Mouse (Mus musculus): ENCODE results near the gene Hdgfl3.

Gene Hdgfl3

GRCm38 (mm10) chr7:81885128-81885527, 49.1 kb downstream of the Hdgfl3 start:
- DNase-seq = no peak

- no peak for DNase-seq
Measured at GRCm38 (mm10) chr7:81881600-81881999, 52.7 kb downstream of the Hdgfl3 start.

- DNase-seq = no peak
Measured at GRCm38 (mm10) chr7:81880797-81881196, 53.5 kb downstream of the Hdgfl3 start.

DNA sequence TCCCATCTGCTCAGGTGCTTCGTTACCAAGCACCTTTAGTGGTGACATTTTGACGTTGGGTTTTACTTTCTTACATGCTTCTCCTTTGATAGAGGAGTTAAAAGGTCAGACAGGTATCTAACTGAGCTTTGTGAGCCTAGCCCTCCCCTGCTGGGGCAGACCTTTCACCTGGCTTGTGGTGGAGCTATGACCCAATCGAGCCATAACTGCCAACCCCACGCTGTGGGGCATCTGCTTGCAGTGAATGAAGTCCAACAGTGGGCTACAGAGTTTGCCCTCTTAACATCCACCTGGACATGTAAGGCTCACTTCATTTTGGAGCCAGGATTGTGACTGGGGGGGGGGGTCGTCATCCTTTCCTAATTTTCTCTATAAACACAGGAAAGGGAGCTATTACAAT, 54.0 kb downstream of the Hdgfl3 start:
- DNase-seq = no peak

- DNase-seq = no peak
Measured at GRCm38 (mm10) chr7:81875372-81875771, 58.9 kb downstream of the Hdgfl3 start.

DNA sequence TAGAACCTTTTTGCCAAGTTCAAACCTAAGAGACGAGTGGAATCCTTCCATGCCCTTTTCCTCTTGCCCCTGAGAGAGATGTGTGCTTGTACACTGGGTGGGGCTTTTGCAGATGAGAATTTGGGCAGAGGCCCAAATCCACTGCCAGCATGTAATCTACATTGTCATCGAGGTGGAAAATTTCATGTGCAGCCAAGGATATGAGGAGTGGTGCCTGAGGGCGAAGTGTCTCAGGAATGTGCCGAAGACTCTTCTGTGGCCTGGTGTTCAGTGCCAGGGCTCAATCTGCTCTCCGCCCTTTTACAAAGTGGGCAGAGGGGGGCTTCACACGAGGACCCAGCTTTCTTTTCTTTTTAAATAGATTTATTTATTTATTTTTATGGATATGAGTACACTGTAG, 59.6 kb downstream of the Hdgfl3 start:
- no peak for DNase-seq

GRCm38 (mm10) chr7:81873807-81874206, 60.5 kb downstream of the Hdgfl3 start:
- no peak for DNase-seq

GRCm38 (mm10) chr7:81872493-81873013, 61.7 kb downstream of the Hdgfl3 start:
- DNase-seq = no peak

DNA sequence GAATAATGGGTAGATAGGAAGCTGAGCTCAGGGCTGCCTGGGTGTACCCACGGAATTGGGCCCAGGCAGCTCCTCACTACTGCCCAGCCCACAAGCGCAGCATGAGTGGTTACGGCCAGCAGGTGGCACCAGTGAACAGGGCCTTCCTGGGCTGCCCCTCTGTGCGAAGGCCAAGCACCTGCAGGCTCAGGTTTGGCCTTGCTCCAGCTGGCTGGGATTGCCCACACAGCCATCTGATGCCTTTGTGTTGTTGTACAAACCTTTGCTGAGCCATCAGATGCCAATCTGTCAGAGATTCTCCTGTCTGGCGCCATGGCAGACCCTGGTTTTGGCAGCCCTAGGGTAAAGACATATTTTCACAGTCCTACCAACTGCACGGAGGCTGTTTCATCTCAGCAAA, 66.1 kb downstream of the Hdgfl3 start:
- peak; percentile 98 for DNase-seq

DNA sequence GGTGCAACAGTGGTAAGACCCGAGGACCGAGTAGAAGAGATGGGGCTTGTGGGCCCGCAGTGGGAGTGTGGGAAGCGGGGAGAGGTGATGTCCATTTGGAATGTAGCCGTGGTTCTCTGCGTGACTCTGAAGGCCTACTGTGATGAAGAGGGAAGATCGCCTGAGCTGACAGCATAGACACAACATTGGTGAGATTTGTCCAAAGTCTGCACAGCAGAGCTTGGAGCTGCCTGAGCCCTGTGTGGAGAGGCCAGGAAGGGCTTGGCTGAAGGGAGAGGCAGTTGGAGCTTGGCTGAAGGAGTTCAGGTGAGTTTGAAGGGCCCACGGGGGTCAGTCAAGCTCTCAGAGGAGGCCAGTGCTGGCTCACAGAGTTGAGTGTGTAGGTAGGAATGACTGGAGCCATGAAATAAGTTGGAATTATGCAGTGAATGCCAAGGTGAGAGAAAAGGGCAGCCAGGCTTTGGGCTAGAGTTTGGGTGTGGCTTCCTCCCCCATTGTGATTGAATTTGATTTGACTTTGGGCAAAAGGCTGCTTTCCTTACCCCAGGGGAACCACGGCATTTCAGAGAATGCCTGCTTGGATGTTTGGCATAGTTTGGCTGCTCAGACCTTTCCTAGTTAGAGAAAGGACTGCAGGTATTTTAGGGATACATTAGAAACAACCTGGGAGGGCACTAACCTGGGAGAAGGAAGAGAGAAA, 66.9 kb downstream of the Hdgfl3 start:
- DNase-seq = no peak

DNA sequence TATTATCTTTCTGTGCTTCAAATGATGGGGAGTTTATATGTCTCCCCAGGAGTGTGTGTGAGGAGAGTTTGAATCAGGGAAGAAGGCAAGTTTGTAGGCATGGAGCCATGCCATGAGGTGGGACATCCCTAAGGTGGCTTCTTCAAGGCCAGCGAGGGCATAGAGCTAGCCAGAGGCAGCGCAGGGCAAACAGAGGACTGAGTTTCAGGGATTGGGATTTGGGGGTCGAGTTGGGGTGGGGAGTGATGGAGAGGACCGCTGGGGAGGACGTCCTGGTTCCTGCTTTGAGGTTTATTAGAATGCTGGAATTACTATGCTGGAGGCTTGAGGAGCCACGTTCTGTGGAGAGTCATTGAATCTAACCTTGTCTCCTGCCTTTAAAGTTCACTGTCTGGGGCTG, 68.3 kb downstream of the Hdgfl3 start:
- DNase-seq = no peak

DNA sequence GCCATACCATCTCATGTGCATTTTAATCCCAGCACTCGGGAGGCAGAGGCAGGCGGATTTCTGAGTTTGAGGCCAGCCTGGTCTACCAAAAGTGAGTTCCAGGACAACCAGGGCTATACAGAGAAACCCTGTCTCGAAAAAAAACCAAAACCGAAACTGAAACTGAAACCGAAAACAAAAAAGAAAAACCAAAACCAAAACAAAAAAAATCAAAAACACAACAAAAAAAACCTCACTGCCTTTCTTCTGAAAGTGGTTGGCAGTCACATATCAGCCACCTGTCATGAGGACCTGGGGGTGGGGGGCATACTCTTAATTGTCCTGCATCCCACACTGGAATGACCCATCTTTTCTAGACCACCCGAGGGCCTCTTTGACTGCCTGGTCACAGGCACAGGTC, 69.7 kb downstream of the Hdgfl3 start:
- DNase-seq = no peak

- DNase-seq = no peak
Measured at GRCm38 (mm10) chr7:81862587-81863583, 71.4 kb downstream of the Hdgfl3 start.

- no peak for DNase-seq
Measured at GRCm38 (mm10) chr7:81861921-81862320, 72.4 kb downstream of the Hdgfl3 start.

GRCm38 (mm10) chr7:81861461-81861860, 72.8 kb downstream of the Hdgfl3 start:
- DNase-seq = no peak

- DNase-seq = no peak
Measured at GRCm38 (mm10) chr7:81860996-81861395, 73.3 kb downstream of the Hdgfl3 start.

DNA sequence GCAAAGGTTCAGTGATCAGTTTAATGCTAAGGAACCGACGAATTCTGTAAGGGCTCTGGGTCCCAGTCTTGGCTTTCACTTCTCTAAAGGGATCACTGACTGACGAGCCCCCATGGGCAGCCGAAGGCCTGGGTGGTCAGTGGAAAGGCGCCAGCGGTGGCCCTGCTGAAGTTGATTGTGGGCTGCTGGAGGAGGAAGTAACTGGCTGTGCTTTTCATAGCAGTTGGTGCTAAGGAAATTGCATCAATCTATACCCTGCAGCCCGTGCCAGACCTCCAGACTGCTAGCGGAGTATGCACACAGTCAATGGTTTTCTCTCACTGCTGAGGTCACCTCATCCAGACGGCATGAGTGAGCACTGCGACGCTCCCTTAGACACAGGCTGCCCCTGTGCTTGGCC, 74.2 kb downstream of the Hdgfl3 start:
- no peak for DNase-seq

- no peak for DNase-seq
Measured at GRCm38 (mm10) chr7:81858968-81859721, 75.1 kb downstream of the Hdgfl3 start, which contains the start of gene Tm6sf1. Gene Tm6sf1, plus strand, starts transcription at chr7:81859001.

DNA sequence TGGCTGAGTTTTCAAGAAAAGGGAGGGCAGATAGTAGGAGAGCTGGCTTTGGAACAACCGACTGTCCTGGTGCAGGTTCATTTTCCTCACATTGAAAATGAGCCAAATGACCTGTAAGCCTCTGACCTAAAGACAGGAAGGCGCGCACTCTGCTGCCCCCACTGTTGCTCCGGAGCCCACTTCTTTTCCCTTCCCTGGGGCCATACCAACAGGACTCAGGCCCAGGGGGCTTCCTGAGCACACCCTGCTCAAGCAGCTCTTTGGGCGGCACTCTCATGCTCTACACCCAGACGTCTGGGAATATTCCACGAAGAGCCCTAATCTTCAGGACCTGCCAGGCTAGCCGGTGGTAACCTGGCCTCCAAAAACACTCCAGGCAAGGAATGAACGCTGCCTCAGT, 76.0 kb downstream of the Hdgfl3 start:
- DNase-seq = no peak

DNA sequence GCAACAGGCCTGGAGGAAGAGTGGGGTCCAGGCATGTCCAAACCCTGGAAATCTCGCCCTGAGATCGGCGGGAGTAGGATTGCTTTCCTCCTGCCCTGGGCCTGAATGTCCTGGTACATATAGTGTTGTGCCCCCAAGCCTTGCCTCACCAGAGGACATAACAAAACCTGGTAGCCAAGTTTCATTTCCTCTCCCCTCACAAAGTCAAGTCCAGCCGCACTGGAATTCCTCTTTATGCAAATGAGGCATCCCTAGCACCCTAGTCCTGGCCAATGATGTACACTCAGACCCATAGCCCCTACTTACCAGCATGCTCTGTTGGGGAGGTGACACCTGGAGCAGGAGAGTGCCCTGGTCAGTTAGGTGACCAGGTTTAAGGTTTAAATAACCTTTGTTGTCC, 78.1 kb downstream of the Hdgfl3 start:
- DNase-seq = no peak

GRCm38 (mm10) chr7:81855694-81856093, 78.6 kb downstream of the Hdgfl3 start, which contains the start of gene Gm10160:
Gene Gm10160, minus strand, starts transcription at chr7:81855794.
- no peak for DNase-seq

DNA sequence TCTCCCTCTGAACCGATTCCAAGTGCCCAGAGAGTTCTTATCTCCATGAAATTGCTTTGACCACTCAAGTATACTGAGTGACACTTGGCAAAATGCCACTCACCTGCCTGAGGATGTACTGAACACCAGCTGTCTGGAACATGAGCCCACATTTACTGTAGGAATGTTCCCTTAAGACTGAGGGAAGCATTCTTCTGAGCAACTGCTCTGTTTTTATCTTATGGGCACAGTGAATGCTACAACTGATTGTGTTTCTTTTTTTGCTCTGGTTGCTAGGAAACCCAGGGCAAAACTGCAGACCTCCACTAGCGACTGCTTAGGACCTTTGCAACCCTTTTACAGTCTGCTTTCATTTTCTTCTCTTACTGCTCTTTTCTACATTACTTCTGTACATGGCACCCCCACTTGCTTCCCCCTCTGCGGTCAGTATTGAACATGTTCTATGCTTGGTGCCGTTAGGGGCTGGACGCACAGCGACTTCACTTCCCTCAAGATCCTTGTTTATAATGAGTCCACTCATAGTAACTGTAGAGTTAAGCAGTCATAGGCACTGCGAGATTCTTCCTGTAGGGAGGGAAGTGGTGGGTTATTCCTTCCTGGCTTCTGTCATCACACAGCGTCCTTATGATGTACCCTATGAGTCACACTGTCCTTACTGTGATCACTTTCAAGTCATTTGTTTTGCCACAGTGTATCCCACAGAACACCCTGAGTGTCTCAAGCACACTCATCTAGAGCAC, 79.5 kb downstream of the Hdgfl3 start:
- no peak for DNase-seq

Data from cerebellum, adult 9-11 months (tissue).